Mouse (Mus musculus) ES-Bruce4 (cell line): Measurements from ENCODE around the gene Il5. TPM values are rescaled to one million over a fixed set of nuclear protein-coding genes. Genes with fewer than 3 reads are reported as not detected.

Experiments used
- H3K27ac ChIP-seq: 2 replicates; pipeline ENCODE4 v1.5.1; 2012; ENCODE audit warnings: low read length, inconsistent platforms; ENCODE audit not compliant: insufficient read depth
- H3K27me3 ChIP-seq: 2 replicates; pipeline ENCODE4 v1.6.1; 2012; ENCODE audit warnings: mild to moderate bottlenecking, low read length, inconsistent platforms; ENCODE audit not compliant: control insufficient read depth, poor library complexity, insufficient read depth, severe bottlenecking
- H3K36me3 ChIP-seq: 2 replicates; pipeline ENCODE4 v1.6.1; 2012; ENCODE audit warnings: inconsistent platforms, mild to moderate bottlenecking, low read length, moderate library complexity; ENCODE audit not compliant: control insufficient read depth, poor library complexity, insufficient read depth, severe bottlenecking
- H3K4me1 ChIP-seq: one replicate; pipeline ENCODE4 v1.8.1; 2011; ENCODE audit warnings: low read length; ENCODE audit not compliant: control insufficient read depth, insufficient read depth
- H3K4me3 ChIP-seq: 2 replicates; pipeline ENCODE4 v1.5.1; 2011; ENCODE audit warnings: low read depth, mild to moderate bottlenecking, low read length
- H3K9ac ChIP-seq: 2 replicates; pipeline ENCODE4 v1.6.1; 2012; ENCODE audit warnings: low read depth, mild to moderate bottlenecking, inconsistent platforms; ENCODE audit not compliant: poor library complexity, severe bottlenecking
- H3K9me3 ChIP-seq: replicated peaks from 2 replicates; pipeline ENCODE4 v1.6.1; 2012; ENCODE audit warnings: mild to moderate bottlenecking, low read length, inconsistent platforms; ENCODE audit not compliant: control insufficient read depth, poor library complexity, insufficient read depth, severe bottlenecking
- CTCF ChIP-seq: IDR thresholded peaks from one replicate; pipeline ENCODE4 v1.8.1; 2011; ENCODE audit warnings: low read depth, low read length
- EP300 ChIP-seq: IDR thresholded peaks from 2 replicates; pipeline ENCODE4 v1.6.1; 2011; ENCODE audit warnings: low read depth, low read length; ENCODE audit not compliant: insufficient read depth
- POLR2A ChIP-seq: IDR thresholded peaks from one replicate; pipeline ENCODE4 v1.8.1; 2011; ENCODE audit warnings: low read length; ENCODE audit not compliant: insufficient read depth
- polyA plus RNA-seq: library from polyadenylated mRNA; stranded (reverse); fragments of >200 nt; gene quantifications from 2 replicates; pipeline ENCODE4 v1.2.4, GENCODE M21; 2011; ENCODE audit warnings: low read depth; ENCODE audit not compliant: missing spikeins, insufficient read depth, insufficient read length

Gene Il5
- polyA plus RNA-seq, 1 experiment: not detected

- Histone ChIP-seq H3K4me1 (no peaks in the 10 kb centered on the region), H3K9ac (no peak overlapping the region), H3K27ac (no peak overlapping the region), H3K4me3 (no peak overlapping the region), H3K36me3 (peaks cover 30% of the 10 kb centered on the region), H3K27me3 (no peaks in the 10 kb centered on the region), H3K9me3 (no peaks in the 10 kb centered on the region)
- TF ChIP-seq CTCF (no peak), EP300 (no peak), POLR2A (no peak)
Observed at GRCm38 (mm10) chr11:53691979-53692378, 28.6 kb upstream of the Il5 start.

- Histone ChIP-seq H3K9me3 (no peaks in the 10 kb centered on the region), H3K27ac (no peak overlapping the region), H3K4me1 (no peaks in the 10 kb centered on the region), H3K4me3 (no peak overlapping the region), H3K36me3 (peaks cover 27% of the 10 kb centered on the region), H3K27me3 (no peaks in the 10 kb centered on the region), H3K9ac (no peak overlapping the region)
- TF ChIP-seq POLR2A: no peak
Observed at GRCm38 (mm10) chr11:53698521-53698920, 22.1 kb upstream of the Il5 start.

- Histone ChIP-seq H3K9me3 (no peaks in the 10 kb centered on the region), H3K9ac (no peak overlapping the region), H3K27ac (no peak overlapping the region), H3K4me3 (no peak overlapping the region), H3K36me3 (peaks cover 27% of the 10 kb centered on the region), H3K4me1 (no peaks in the 10 kb centered on the region), H3K27me3 (no peaks in the 10 kb centered on the region)
- no peak for TF ChIP-seq POLR2A
- TF ChIP-seq EP300: no peak
- TF ChIP-seq CTCF: no peak
Observed at GRCm38 (mm10) chr11:53699351-53699750, 21.2 kb upstream of the Il5 start.

GRCm38 (mm10) chr11:53706236-53706933 lies 14.2 kb upstream of the Il5 start:
- no peaks in the 10 kb centered on the region for H3K4me1 ChIP-seq
- H3K27me3 ChIP-seq: no peaks in the 10 kb centered on the region
- TF ChIP-seq EP300 (no peak), CTCF (no peak), POLR2A (no peak)
- H3K36me3 ChIP-seq: peaks cover 4% of the 10 kb centered on the region
- H3K9me3 ChIP-seq: no peaks in the 10 kb centered on the region
- H3K27ac ChIP-seq: peak overlapping the region; percentile 49
- peak overlapping the region; percentile 82 for H3K4me3 ChIP-seq
- H3K9ac ChIP-seq: peak overlapping the region; percentile 86

- Histone ChIP-seq H3K27me3 (no peaks in the 10 kb centered on the region), H3K4me3 (peak within 1 kb of the TSS; percentile 82), H3K9me3 (no peaks in the 10 kb centered on the region), H3K9ac (peak within 1 kb of the TSS; percentile 86), H3K36me3 (peaks cover 4% of the 10 kb centered on the region; the same call in 1 of the 2 replicates), H3K4me1 (no peaks in the 10 kb centered on the region), H3K27ac (peak within 1 kb of the TSS; percentile 49)
- TF ChIP-seq EP300: peak; percentile 45; the same call in 1 of the 2 replicates
- no peak for TF ChIP-seq CTCF
- TF ChIP-seq POLR2A: peak; percentile 87
Observed at GRCm38 (mm10) chr11:53706934-53707717, 13.5 kb upstream of the Il5 start, which contains the start of gene Rad50. TSS of gene Rad50 (minus strand) at chr11:53707319.

- Histone ChIP-seq H3K36me3 (peaks cover 4% of the 10 kb centered on the region; the same call in 1 of the 2 replicates), H3K4me3 (no peak overlapping the region), H3K27ac (no peak overlapping the region), H3K9me3 (no peaks in the 10 kb centered on the region), H3K9ac (peak overlapping the region; percentile 86; the same call in 1 of the 2 replicates), H3K4me1 (no peaks in the 10 kb centered on the region), H3K27me3 (no peaks in the 10 kb centered on the region)
- no peak for TF ChIP-seq CTCF
- no peak for TF ChIP-seq POLR2A
- TF ChIP-seq EP300: no peak
Observed at GRCm38 (mm10) chr11:53707718-53708009, 12.9 kb upstream of the Il5 start.
